Mouse (Mus musculus) olfactory bulb, adult 2 months (tissue): ENCODE data around the gene Tctn1. TPM values are rescaled to one million over a fixed set of nuclear protein-coding genes. Genes with fewer than 3 reads are reported as not detected.

ENCODE experiments used
- H3K27ac ChIP-seq: fragments of 200-500 bp; 2 replicates; pipeline ENCODE4 v1.5.1; 2012; ENCODE audit warnings: low read depth, low read length; ENCODE audit not compliant: insufficient read depth
- H3K4me1 ChIP-seq: fragments of 200-500 bp; 2 replicates; pipeline ENCODE4 v1.6.1; 2012; ENCODE audit warnings: low read length; ENCODE audit not compliant: control insufficient read depth, insufficient read depth
- H3K4me3 ChIP-seq: fragments of 200-500 bp; 2 replicates; pipeline ENCODE4 v1.5.1; 2012; ENCODE audit warnings: mild to moderate bottlenecking, low read depth, low read length, moderate library complexity; ENCODE audit not compliant: insufficient read depth
- CTCF ChIP-seq: fragments of 200-500 bp; IDR thresholded peaks from 2 replicates; pipeline ENCODE4 v1.5.1; 2012; ENCODE audit warnings: low read depth, mild to moderate bottlenecking, low read length, moderate library complexity; ENCODE audit not compliant: insufficient read depth
- POLR2A ChIP-seq: fragments of 200-500 bp; IDR thresholded peaks from 2 replicates; pipeline ENCODE4 v1.6.1; 2012; ENCODE audit warnings: mild to moderate bottlenecking, low read depth, low read length, moderate library complexity; ENCODE audit not compliant: insufficient read depth
- WGBS: fragments of 180-500 bp; shearing (Covaris S2); methylation state at CpG from one replicate; pipeline ENCODE4 v1.1.7; 2018; 5-methylcytosine and 5-hydroxymethylcytosine counted together
- polyA plus RNA-seq: library from polyadenylated mRNA; stranded (reverse); fragments of >200 nt; gene quantifications from 2 replicates; pipeline ENCODE4 v1.2.4, GENCODE M21; 2012; ENCODE audit warnings: low replicate concordance; ENCODE audit not compliant: missing spikeins, insufficient read depth, insufficient read length

The Tctn1 gene
- polyA plus RNA-seq, 1 experiment = not detected

GRCm38 (mm10) chr5:122189115-122189514 lies 75.1 kb downstream of the Tctn1 start:
- H3K27ac ChIP-seq = no peak overlapping the region
- 54% methylated on average over 3 of the region's 3 CpGs for WGBS
- H3K4me3 ChIP-seq = no peak overlapping the region
- peaks cover 8% of the 10 kb centered on the region for H3K4me1 ChIP-seq
- TF ChIP-seq CTCF (no peak), POLR2A (no peak)

Other genes with a start within 250 kb of the Tctn1 start
- not detected in 2 replicates for gene Cux2, start 214.4 kb downstream of the Tctn1 start, polyA plus RNA-seq
- gene Myl2, start 163.5 kb downstream of the Tctn1 start, polyA plus RNA-seq = not detected in 2 replicates
- gene Ccdc63, start 123.6 kb downstream of the Tctn1 start, polyA plus RNA-seq = not detected in 2 replicates
- gene Ppp1cc, start 106.2 kb downstream of the Tctn1 start, polyA plus RNA-seq = 674 and 1,250 TPM in 2 replicates
- not detected in 2 replicates for gene Hvcn1, start 57.7 kb downstream of the Tctn1 start, polyA plus RNA-seq
- gene Pptc7, start 19.9 kb upstream of the Tctn1 start, polyA plus RNA-seq = not detected in 2 replicates
- not detected in 2 replicates for gene Rad9b, start 89.8 kb upstream of the Tctn1 start, polyA plus RNA-seq
- 225 TPM in 1 of 2 replicates, not detected in the other for gene Vps29, start 89.9 kb upstream of the Tctn1 start, polyA plus RNA-seq
- gene Gpn3, start 107.4 kb upstream of the Tctn1 start, polyA plus RNA-seq = not detected in 2 replicates
- gene Fam216a, start 107.9 kb upstream of the Tctn1 start, polyA plus RNA-seq = not detected in 2 replicates
- 430 TPM in 1 of 2 replicates, not detected in the other for gene Arpc3, start 127.4 kb upstream of the Tctn1 start, polyA plus RNA-seq
- gene Anapc7, start 157.2 kb upstream of the Tctn1 start, polyA plus RNA-seq = not detected in 2 replicates
- 113 and 352 TPM in 2 replicates for gene Atp2a2, start 237.8 kb upstream of the Tctn1 start, polyA plus RNA-seq